Mouse (Mus musculus): ENCODE measurements at regions not wholly inside any gene's neighbourhood (a gene's known extent, or its start where the extent isn't known, plus 50 kb on each side); places are given as distances from the start of the nearest gene placed in this dataset.

DNA sequence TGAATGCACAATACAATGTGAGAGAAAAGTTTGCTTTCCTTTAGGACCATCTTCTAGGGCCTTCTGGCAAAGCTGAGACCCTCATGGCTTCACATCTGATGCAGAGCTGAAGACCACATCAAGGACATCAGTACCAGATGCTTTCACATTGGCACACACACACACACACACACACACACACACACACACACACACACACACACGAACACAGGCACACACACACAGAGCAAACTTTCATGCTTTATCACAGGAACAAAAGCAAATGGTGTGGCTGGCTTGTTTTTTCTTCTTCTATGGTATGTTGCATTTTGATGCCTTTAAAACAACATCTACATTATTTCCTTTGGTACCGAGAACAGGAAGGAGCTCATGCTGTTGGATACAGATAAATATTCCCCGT lies 59.8 kb upstream of the Satb1 start:
- in situ Hi-C loops (cut with MboI, MseI), result loop anchor here (5.0 to 25.0 kb wide), 4 partner anchors 56 to 1728 kb away; no protein-coding TSS in a partner anchor

DNA sequence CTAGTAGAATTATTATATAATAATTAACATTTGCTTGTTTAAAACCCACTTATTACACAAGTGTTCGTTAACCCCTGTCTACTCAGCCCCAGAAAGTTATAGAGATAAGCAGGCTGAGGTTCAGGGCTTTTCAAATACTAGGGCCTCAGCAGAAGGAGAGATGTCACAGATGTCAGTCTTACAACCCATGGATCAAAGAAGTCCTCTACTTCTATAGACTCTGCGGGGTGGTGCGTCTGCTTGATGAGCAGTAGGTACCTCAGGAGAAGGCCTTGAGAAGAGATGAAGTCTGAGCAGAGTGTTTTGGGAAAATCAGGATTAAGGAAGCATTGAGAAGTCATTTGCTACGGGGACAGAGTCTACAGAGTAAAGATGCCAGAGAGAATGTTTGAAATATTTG lies 59.1 kb upstream of the Satb1 start:
- in situ Hi-C loops (cut with MboI, MseI), result loop anchor here (5.0 to 25.0 kb wide), 4 partner anchors 55 to 1727 kb away; no protein-coding TSS in a partner anchor
